Mouse (Mus musculus) C3H10T1/2 (cell line): ENCODE data around the gene Fbxo21. TPM values are rescaled to one million over a fixed set of nuclear protein-coding genes. Genes with fewer than 3 reads are reported as not detected.

Source experiments
- polyA plus RNA-seq, 2 experiments: library from polyadenylated mRNA; unstranded; fragments of >200 nt; fragmentation: generic; extraction: Trizol; gene quantifications; one replicate each; pipeline ENCODE4 v1.2.1; 2012; ENCODE audit warnings: missing spikeins in 2 of 2

Gene Fbxo21
- polyA plus RNA-seq, result 10 to 100 TPM in 1 of 2 experiments, 1 to 10 TPM in 1; 5.4 to 20.6 TPM

GRCm38 (mm10) chr5:117976657-117977500, at the start of gene Fbxo21:
Fbxo21 (plus strand) TSS chr5:117976730.

GRCm38 (mm10) chr5:118027698-118028190, 51.2 kb downstream of the Fbxo21 start, which contains the start of gene Tesc:
Tesc (plus strand) TSS chr5:118027743.

Other genes starting within 250 kb of the Fbxo21 start
- under 1 TPM; 0.02 to 0.11 TPM for gene Nos1, start 195.7 kb upstream of the Fbxo21 start, polyA plus RNA-seq
- gene Tesc, start 51.0 kb downstream of the Fbxo21 start, polyA plus RNA-seq, result under 1 TPM; 0.05 to 0.90 TPM
- gene Fbxw8, start 178.7 kb downstream of the Fbxo21 start, polyA plus RNA-seq, result 10 to 100 TPM; 46.1 to 49.7 TPM
- not detected for gene Hrk, start 187.9 kb downstream of the Fbxo21 start, polyA plus RNA-seq